Mouse (Mus musculus): ENCODE data around the gene E2f1. TPM values are rescaled to one million over a fixed set of nuclear protein-coding genes. Genes with fewer than 3 reads are reported as not detected.

Gene E2f1
- total RNA-seq, 2 experiments from 2014 or later = 0.61 to 0.73 TPM

GRCm38 (mm10) chr2:154557184-154557832, 12.4 kb downstream of the E2f1 start:
- intact Hi-C loops (cut with DNase I) = no loop called here
- no peak for DNase-seq

GRCm38 (mm10) chr2:154555235-154555634, 14.5 kb downstream of the E2f1 start:
- DNase-seq = no peak
- intact Hi-C loops (cut with DNase I) = no loop called here

GRCm38 (mm10) chr2:154552424-154552907, 17.2 kb downstream of the E2f1 start:
- DNase-seq = peak; percentile 61 to 66
- intact Hi-C loops (cut with DNase I) = no loop called here

GRCm38 (mm10) chr2:154551927-154552326, 17.8 kb downstream of the E2f1 start:
- intact Hi-C loops (cut with DNase I) = loop anchor here (2.0 kb wide), 1 partner anchor 63 kb away; no protein-coding TSS in a partner anchor
- DNase-seq = no peak

GRCm38 (mm10) chr2:154551476-154551875, 18.2 kb downstream of the E2f1 start, which contains the start of gene Actl10:
TSS of gene Actl10 (plus strand) at chr2:154551776.
- intact Hi-C loops (cut with DNase I) = loop anchor here (2.0 kb wide), 1 partner anchor 63 kb away; no protein-coding TSS in a partner anchor

GRCm38 (mm10) chr2:154550937-154551336, 18.8 kb downstream of the E2f1 start:
- no peak for DNase-seq
- intact Hi-C loops (cut with DNase I) = loop anchor here (2.0 kb wide), 1 partner anchor 64 kb away; no protein-coding TSS in a partner anchor

More at GRCm38 (mm10) chr2:154551476-154551875, 18.2 kb downstream of the E2f1 start, which contains the start of gene Actl10:
- no peak for DNase-seq

- intact Hi-C loops (cut with DNase I) = loop anchor here (2.0 kb wide), 1 partner anchor 65 kb away; no protein-coding TSS in a partner anchor
- no peak for DNase-seq
Observed at GRCm38 (mm10) chr2:154549886-154550189, 19.9 kb downstream of the E2f1 start.

- intact Hi-C loops (cut with DNase I) = no loop called here
- DNase-seq = peak; percentile 54 to 60
Observed at GRCm38 (mm10) chr2:154549127-154549885, 20.4 kb downstream of the E2f1 start.

GRCm38 (mm10) chr2:154548688-154549087, 21.0 kb downstream of the E2f1 start:
- intact Hi-C loops (cut with DNase I) = no loop called here
- no peak for DNase-seq

GRCm38 (mm10) chr2:154546711-154547110, 23.0 kb downstream of the E2f1 start, which contains the start of gene 1700003F12Rik:
TSS of gene 1700003F12Rik (plus strand) at chr2:154547085.
- intact Hi-C loops (cut with DNase I) = no loop called here
- DNase-seq = no peak

- intact Hi-C loops (cut with DNase I) = no loop called here
- DNase-seq = peak; percentile 58 to 66
Observed at GRCm38 (mm10) chr2:154543567-154544347, 25.9 kb downstream of the E2f1 start.

- no peak for DNase-seq
- intact Hi-C loops (cut with DNase I) = no loop called here
Observed at GRCm38 (mm10) chr2:154541630-154542029, 28.1 kb downstream of the E2f1 start.

- DNase-seq = no peak
- intact Hi-C loops (cut with DNase I) = loop anchor here (2.0 kb wide), 1 partner anchor 123 kb away; no protein-coding TSS in a partner anchor
Observed at GRCm38 (mm10) chr2:154539720-154540119, 30.0 kb downstream of the E2f1 start.

GRCm38 (mm10) chr2:154538710-154539109, 31.0 kb downstream of the E2f1 start:
- no peak for DNase-seq
- intact Hi-C loops (cut with DNase I) = loop anchor here (2.0 kb wide), 1 partner anchor 122 kb away; no protein-coding TSS in a partner anchor

GRCm38 (mm10) chr2:154538310-154538709, 31.4 kb downstream of the E2f1 start:
- no peak for DNase-seq
- intact Hi-C loops (cut with DNase I) = loop anchor here (2.0 kb wide), 1 partner anchor 122 kb away; no protein-coding TSS in a partner anchor

GRCm38 (mm10) chr2:154534704-154535270, 34.9 kb downstream of the E2f1 start:
- intact Hi-C loops (cut with DNase I) = no loop called here

GRCm38 (mm10) chr2:154532888-154533287, 36.8 kb downstream of the E2f1 start:
- no peak for DNase-seq
- intact Hi-C loops (cut with DNase I) = no loop called here

More at GRCm38 (mm10) chr2:154534704-154535270, 34.9 kb downstream of the E2f1 start:
- no peak for DNase-seq

- intact Hi-C loops (cut with DNase I) = no loop called here
- DNase-seq = no peak
Observed at GRCm38 (mm10) chr2:154526531-154526930, 43.2 kb downstream of the E2f1 start.

- intact Hi-C loops (cut with DNase I) = no loop called here
- DNase-seq = no peak
Observed at GRCm38 (mm10) chr2:154525285-154525684, 44.4 kb downstream of the E2f1 start.

GRCm38 (mm10) chr2:154522334-154522733, 47.4 kb downstream of the E2f1 start:
- intact Hi-C loops (cut with DNase I) = no loop called here
- DNase-seq = no peak
